Mouse (Mus musculus) cortical plate, adult 2 months (tissue): ENCODE results near the gene Gm11111.

ENCODE experiments used
- CTCF ChIP-seq: fragments of 200-500 bp; IDR thresholded peaks from 2 replicates; pipeline ENCODE4 v1.5.1; 2011; ENCODE audit warnings: mild to moderate bottlenecking, control low read depth, low read length; ENCODE audit not compliant: insufficient read depth; ENCODE audit errors: extremely low read depth
- POLR2A ChIP-seq: fragments of 200-500 bp; IDR thresholded peaks from 2 replicates; pipeline ENCODE4 v1.6.1; 2011; ENCODE audit warnings: mild to moderate bottlenecking, low read length, control low read depth; ENCODE audit not compliant: insufficient read depth; ENCODE audit errors: extremely low read depth

DNA sequence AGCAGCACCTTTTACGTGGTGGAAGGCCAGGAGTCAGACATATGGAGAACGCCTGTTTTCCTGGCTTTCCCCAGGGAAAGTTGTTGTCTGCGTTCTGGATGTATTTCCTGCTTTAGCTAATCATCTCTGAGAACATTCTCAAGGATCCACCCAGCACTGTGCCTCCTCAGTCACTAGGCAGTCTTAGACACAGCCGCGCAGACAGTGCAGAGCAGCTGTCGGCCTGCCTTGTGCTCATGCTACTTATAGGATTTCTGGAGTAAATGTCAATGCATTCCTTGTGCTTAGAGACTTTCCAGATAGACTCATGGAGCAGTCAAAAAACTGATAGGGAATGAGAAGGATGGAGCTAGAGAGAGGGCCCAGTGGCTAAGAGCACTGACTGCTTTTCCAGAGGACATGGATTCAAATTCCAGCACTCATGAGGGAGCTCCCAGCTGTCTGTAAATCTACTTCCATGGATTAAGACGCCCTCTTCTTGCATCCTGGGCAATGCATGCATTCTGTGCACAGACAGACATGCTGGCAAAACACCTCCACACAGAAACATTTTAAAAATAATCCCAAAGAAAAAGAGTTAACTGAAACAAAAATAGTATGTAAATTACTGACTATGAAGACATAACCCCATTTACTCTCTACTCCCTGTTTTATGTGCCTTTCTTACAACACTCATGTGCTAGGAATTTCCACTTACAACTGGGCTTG lies 30.1 kb upstream of the Gm11111 start:
- no peak for TF ChIP-seq CTCF
- no peak for TF ChIP-seq POLR2A
